Mouse (Mus musculus) central nervous system, embryonic 11.5 days (tissue): Measurements from ENCODE around the gene Susd2. TPM values are rescaled to one million over a fixed set of nuclear protein-coding genes. Genes with fewer than 3 reads are reported as not detected.

Experiments
- polyA plus RNA-seq: library from polyadenylated mRNA; depleted of rRNA; stranded (reverse); fragments of >200 nt; gene quantifications from 2 replicates; pipeline ENCODE4 v1.2.3, GENCODE M21; 2012; rRNA removed

Gene Susd2
- polyA plus RNA-seq, result 2.1 and 2.8 TPM in 2 replicates

DNA sequence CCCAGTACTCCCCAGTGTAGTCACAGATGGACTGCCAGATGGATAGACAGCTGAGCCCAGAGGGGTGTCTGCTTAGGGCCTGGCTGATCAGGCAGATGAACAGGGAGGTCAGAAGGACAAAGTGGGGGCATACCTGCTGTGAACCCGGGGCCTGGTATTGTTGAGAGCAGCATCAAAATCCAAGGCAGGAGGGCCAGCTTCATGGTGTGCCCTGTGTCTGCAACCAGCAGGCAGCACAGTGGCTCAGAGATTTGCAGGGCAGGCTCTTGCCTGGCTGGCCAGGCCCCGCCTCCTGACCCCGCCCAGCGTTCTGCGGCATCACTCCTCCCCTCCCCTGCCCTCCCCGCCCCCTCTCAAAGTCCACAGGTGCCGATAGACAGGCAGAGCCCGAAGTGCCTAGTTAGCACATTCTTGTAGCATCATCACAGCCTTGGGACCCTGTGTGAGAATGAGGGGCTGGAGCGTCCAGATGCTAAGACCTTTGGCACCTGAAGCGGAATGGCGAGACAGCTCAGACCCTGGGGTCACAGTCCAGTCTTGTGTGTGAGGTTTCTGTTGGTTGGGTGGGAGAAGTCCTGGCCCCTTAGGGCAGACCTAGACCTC, at the start of gene Susd2:
Gene Susd2, minus strand, starts transcription at position 268 of the 603 bp plus-strand sequence.

DNA sequence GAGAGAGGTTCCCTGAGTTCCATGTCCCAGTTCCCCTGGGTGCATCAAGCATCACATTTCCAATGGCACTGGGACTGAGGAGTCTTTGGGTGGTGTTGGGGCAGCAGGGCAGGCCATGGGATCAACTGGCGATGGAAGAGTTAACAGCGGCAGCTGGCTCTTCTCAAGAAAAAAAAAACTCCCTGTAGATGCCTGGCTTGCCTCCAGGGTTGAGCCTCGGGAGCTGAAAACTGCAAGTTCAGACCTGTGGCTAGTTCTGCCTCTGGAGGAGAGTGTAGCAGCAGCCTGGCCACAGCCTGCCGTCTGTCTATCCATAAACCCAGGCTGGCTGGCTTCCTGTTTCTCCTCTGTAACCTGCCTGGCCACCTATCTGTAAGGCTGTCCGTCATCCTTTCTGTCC, 54.7 kb downstream of the Susd2 start, which contains the start of gene Ggt5:
Gene Ggt5, plus strand, starts transcription at position 212 of the 400 bp plus-strand sequence.

Other genes with a start within 250 kb of the Susd2 start
- gene Upb1, start 242.9 kb downstream of the Susd2 start, polyA plus RNA-seq, result 0.16 and 0.44 TPM in 2 replicates
- gene Snrpd3, start 126.5 kb downstream of the Susd2 start, polyA plus RNA-seq, result 123 and 166 TPM in 2 replicates
- gene Gucd1, start 126.0 kb downstream of the Susd2 start, polyA plus RNA-seq, result 25.8 and 33.1 TPM in 2 replicates
- gene Lrrc75b, start 83.7 kb downstream of the Susd2 start, polyA plus RNA-seq, result 4.1 and 4.3 TPM in 2 replicates
- 1.2 and 1.7 TPM in 2 replicates for gene Ggt1, start 82.4 kb downstream of the Susd2 start, polyA plus RNA-seq
- 1.1 and 3.1 TPM in 2 replicates for gene Ggt5, start 54.7 kb downstream of the Susd2 start, polyA plus RNA-seq
- 35.0 and 37.3 TPM in 2 replicates for gene Cabin1, start 120.3 kb upstream of the Susd2 start, polyA plus RNA-seq
- gene Ddt, start 129.4 kb upstream of the Susd2 start, polyA plus RNA-seq, result 54.7 and 59.6 TPM in 2 replicates
- gene Gm20441, start 136.9 kb upstream of the Susd2 start, polyA plus RNA-seq, result not detected in 2 replicates
- gene Gstt3, start 137.4 kb upstream of the Susd2 start, polyA plus RNA-seq, result 1.3 and 2.3 TPM in 2 replicates
- gene Gstt1, start 154.6 kb upstream of the Susd2 start, polyA plus RNA-seq, result 6.6 and 8.6 TPM in 2 replicates
- not detected in 2 replicates for gene Gstt4, start 178.5 kb upstream of the Susd2 start, polyA plus RNA-seq
- gene Gstt2, start 193.4 kb upstream of the Susd2 start, polyA plus RNA-seq, result 11.9 and 12.5 TPM in 2 replicates
- 736 and 1,827 TPM in 2 replicates for gene Mif, start 216.2 kb upstream of the Susd2 start, polyA plus RNA-seq
- gene Derl3, start 249.4 kb upstream of the Susd2 start, polyA plus RNA-seq, result 2.4 and 3.3 TPM in 2 replicates